Mouse (Mus musculus): Measurements from ENCODE around the gene Fdx1l.
"Not testable (repeated sequence)": the region's sequence is repeated elsewhere in the genome, so short reads cannot be mapped to it uniquely, and the experiment has no call there.

Gene Fdx1l

DNA sequence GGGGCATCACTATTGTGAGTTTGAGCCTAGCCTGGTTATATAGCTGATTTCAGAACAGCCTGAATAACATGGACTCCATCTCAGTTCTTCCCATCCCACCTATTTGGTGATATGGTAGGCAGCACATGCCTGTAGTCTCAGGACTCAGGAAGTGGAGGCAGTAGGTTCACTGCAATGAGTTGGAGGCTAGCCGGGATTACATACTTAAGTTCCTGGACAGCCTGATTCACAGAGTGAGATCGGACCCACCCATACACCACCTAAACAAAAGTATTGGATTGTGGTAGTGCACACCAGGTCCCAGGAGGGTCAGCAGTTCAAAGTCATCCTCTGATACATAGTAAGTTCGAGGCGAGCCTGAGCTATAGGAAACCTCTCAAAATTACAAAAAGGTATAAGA is 773 bp downstream of the Fdx1l start:
- DNase-seq (ENCODE audit: low read depth): no peak

DNA sequence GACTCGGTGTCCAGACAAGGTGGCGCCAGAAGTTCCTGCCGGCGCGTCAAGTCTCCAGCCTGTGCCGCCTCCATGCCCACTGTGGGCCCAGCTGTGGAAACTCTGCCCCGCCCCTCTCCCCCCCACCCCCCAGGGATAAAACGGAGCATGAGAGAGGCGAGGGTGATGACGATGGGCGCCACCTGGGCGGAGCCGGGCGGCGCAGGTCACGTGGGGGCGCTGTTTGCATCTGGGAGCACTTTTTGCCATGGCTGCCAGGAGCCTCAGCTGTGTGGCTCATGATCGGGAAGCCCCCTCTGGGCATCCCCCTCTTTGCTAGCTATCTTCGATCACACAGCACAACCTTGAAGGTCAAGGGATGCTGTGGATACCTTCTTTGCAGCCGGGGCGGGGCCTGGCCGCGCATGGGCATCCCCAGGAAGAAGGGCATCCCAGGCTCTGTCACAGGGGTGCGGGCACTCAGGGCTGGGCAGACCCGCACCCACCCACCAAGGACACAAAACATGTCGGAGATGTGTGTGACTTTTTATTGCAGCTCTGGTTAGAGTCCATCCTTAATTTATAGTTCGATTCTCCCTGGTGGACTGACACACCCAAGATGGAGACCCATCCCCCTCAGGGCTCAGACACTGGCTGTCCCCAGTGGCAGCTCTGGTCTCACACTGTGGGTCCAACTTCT is 6.3 kb downstream of the Fdx1l start, which contains the start of gene Zglp1:
TSS of gene Zglp1 (minus strand) at position 88 of the 679 bp plus-strand sequence.
- no peak for DNase-seq (ENCODE audit: low read depth)

DNA sequence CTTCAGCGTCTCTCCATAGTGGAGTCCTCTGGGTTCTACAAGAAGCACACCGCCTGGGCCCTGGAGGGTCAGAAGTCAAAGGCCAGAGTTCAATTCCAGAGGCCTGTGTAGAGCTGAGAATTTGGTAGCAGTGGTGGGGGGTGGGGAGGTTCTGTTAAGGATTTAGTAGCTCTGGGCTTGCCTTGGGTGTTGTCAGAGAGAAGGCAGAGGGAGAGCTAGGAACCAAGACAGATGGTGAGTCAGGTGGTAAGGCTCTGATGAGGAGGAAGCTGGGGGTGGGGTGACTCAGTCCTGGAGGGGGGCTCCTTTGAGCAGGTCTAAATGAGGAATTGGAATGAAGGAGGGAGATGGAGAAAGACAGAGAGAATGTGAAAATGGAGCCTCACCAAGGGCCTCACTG is 10.5 kb downstream of the Fdx1l start:
- DNase-seq (ENCODE audit: low read depth): no peak

GRCm38 (mm10) chr9:21051578-21051977 is 21.8 kb downstream of the Fdx1l start:
- DNase-seq (ENCODE audit: low read depth): no peak

DNA sequence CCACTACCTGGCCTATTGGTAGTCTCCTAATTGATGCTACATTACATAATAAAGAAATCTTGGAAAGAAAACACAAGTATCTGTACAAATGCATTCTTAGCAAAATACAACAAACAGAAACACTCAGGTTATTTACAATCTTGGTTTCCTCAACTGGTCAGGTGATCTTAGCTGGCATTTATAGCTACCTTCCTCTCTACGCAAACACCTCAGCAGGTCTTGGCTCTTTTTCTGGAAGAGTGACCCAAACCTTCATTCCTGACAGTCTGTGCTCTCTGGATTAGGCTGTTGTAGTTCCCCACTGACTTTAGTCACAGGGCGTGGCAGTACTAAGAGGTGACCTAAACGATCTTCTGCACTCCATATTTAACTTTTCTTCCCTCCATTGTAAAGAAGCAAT is 28.2 kb downstream of the Fdx1l start:
- no peak for DNase-seq (ENCODE audit: low read depth)

GRCm38 (mm10) chr9:21044785-21045184 is 28.6 kb downstream of the Fdx1l start:
- DNase-seq (ENCODE audit: low read depth): not testable (repeated sequence)

DNA sequence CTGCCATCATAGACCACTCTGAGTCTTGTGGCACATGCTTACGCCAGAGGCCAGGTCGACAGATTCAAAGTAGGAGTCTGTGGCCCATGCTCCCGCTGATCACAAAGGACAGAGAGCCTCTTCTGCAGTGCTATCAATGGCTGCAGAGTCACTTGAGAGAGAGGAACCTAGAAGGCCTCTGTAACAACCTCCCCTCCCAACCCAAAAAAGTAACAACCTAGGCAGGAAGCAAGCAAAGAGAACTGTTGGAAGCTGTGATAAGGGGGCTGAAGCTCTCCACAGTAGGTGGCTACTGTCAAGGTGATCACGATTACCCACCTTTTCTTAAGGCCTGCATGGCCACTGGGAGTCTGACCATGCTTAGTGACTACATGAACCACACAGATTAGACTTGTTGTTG is 29.9 kb downstream of the Fdx1l start:
- no peak for DNase-seq (ENCODE audit: low read depth)

- no peak for DNase-seq (ENCODE audit: low read depth)
Observed at GRCm38 (mm10) chr9:21041308-21041707, 32.1 kb downstream of the Fdx1l start.

DNA sequence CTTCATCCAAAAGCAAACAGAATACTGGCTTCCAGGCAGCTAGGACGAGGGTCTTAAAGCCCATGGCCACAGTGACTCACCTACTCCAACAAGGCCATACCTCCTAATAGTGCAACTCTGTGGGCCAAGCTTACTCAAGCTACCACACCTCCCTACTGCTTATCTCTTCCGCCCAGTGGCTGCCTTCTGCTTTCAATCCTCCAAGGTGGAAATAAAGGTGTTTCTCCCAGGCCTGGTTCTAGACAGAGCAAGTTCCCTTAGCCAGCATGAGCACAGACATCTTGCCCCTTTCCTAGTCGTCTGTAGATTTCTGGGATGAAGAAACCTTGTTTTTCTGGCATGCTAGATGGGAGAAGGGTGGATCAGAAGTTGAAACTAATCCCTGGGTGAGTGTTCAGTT is 33.6 kb downstream of the Fdx1l start:
- DNase-seq (ENCODE audit: low read depth): no peak

- no peak for DNase-seq (ENCODE audit: low read depth)
Observed at GRCm38 (mm10) chr9:21037481-21037891, 35.9 kb downstream of the Fdx1l start.

DNA sequence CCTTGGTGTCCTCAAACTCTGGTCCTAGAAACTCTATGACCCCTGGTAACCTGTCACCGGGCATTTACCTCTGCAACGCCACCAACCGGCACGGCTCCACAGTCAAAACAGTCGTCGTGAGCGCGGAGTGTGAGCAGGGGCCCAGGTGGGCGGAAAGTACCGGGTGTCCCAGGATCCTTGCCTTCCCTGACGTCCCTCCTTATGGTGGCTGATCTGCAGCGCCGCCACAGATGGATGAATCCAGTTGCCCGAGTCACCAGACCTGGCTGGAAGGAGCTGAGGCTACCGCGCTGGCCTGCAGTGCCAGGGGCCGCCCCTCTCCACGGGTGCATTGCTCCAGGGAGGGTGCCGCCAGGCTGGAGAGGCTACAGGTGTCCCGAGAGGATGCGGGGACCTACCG is 36.7 kb downstream of the Fdx1l start:
- DNase-seq (ENCODE audit: low read depth): no peak

DNA sequence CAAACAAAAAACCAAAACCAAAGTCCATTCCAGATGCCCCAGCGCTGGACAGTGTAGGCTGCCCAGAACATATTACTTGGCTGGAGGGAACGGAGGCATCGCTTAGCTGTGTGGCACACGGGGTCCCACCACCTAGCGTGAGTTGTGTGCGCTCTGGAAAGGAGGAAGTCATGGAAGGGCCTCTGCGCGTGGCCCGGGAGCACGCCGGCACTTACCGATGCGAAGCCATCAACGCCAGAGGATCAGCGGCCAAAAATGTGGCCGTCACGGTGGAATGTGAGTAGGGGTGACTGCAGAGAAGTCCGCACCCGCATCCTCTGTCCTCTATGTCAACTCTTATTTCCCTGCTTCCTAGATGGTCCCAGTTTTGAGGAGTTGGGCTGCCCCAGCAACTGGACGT is 37.3 kb downstream of the Fdx1l start:
- no peak for DNase-seq (ENCODE audit: low read depth)

- DNase-seq (ENCODE audit: low read depth): no peak
Observed at GRCm38 (mm10) chr9:21035586-21035985, 37.8 kb downstream of the Fdx1l start.

DNA sequence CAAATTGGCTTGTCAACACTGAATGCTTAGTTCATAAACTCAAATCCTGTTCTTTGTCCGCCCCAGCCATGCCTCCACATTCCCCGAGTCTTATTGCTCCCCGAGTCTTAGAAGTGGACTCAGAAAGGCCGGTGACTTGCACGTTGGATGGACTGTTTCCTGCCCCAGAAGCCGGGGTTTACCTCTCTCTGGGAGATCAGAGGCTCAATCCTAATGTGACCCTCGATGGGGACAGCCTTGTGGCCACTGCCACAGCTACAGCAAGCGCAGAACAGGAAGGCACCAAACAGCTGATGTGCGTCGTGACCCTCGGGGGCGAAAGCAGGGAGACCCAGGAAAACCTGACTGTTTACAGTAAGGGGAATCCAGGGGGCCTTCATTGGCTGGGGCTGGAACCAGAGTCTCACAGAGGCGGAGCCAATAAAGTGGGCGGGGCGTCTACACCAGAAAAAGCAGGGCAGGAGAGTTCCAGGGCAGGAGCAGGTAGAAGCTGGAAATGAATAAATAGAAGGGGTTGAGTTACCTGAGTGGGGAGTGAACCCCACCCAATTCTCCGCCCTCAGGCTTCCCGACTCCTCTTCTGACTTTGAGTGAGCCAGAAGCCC is 38.8 kb downstream of the Fdx1l start:
- DNase-seq (ENCODE audit: low read depth): peak; percentile 44

- DNase-seq (ENCODE audit: low read depth): peak; percentile 91
Observed at GRCm38 (mm10) chr9:21033136-21033535, 40.3 kb downstream of the Fdx1l start.

- no peak for DNase-seq (ENCODE audit: low read depth)
Observed at GRCm38 (mm10) chr9:21032491-21032890, 40.9 kb downstream of the Fdx1l start.

- DNase-seq (ENCODE audit: low read depth): no peak
Observed at GRCm38 (mm10) chr9:21031896-21032351, 41.5 kb downstream of the Fdx1l start, which contains the start of gene Icam5. TSS of gene Icam5 (plus strand) at chr9:21032073.

DNA sequence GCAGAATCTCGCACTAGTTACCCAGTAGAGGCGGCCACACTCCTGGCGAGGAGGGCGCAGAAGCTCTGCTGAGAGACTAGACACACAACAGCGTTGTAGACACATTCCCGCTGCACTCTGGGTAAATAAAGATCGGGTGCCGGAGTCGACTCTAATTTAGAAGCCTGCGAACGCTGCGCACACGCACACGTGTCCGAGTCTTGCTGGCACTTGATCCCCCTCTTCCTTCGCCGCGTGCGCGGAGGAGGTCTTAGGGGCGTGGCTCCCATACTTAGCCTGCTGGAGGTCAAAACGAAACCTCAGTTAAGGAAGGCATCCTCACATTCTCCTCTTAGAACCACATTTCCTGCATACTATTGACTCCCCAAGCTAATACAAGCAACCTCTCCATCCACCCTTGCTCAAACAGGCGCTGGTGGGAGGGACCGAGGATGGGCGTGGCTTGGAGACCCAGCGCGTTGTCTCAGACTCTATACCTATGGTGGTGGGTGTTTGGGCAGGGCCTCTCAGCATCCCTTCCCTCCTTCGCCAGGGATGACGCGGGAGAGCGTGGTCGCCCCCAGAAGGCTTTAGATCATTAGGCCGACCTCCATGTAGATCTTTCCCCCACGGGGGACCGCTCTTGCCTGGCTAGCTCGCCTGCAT is 42.0 kb downstream of the Fdx1l start:
- DNase-seq (ENCODE audit: low read depth): peak; percentile 82

DNA sequence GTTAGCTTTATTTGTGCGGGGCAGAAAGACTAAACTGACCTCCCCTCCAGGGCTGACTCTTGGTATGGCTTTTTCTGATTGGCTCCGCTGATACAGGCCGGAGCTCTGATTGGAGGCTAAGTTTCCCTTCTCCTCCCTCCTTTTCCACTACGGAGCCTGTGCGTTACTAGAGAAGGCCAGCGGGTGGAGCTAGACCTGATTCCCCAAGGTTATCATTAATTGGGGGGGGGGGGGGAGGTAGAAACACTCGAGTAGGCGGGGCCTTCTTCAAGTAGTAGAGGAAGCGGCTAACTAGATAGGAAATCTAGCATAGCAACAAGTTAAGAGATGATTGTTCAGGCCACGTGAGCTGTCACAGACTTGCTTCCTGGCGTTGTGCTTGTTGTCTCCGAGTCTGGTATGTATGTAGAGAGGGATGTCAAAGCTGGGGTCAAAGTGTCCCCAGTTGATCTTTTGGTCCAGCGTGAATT is 42.6 kb downstream of the Fdx1l start:
- DNase-seq (ENCODE audit: low read depth): peak; percentile 98

DNA sequence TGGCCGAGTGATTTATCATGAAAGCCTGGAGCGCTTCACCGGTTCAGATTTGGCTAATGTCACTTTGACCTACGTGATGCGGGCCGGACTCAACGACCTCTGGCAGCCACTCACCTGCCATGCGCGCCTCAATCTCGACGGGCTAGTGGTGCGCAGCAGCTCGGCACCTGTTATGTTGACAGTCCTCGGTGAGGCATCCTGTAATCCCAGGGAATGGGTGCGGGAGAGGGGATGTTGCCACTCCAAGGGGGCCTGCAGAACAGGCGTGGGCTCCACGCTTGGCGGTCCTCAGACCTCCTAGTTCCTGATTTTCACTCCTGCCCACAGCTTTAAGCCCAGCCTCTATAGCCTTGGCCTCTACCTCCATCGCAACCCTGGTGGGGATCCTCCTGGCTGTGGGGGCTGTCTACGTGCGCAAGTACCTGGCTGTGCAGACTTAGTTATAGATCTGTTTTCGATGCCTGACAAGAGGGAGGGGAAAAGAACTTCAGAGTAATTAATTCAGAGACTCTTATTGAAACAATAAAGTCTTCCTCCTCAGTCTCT is 43.3 kb downstream of the Fdx1l start:
- no peak for DNase-seq (ENCODE audit: low read depth)

DNA sequence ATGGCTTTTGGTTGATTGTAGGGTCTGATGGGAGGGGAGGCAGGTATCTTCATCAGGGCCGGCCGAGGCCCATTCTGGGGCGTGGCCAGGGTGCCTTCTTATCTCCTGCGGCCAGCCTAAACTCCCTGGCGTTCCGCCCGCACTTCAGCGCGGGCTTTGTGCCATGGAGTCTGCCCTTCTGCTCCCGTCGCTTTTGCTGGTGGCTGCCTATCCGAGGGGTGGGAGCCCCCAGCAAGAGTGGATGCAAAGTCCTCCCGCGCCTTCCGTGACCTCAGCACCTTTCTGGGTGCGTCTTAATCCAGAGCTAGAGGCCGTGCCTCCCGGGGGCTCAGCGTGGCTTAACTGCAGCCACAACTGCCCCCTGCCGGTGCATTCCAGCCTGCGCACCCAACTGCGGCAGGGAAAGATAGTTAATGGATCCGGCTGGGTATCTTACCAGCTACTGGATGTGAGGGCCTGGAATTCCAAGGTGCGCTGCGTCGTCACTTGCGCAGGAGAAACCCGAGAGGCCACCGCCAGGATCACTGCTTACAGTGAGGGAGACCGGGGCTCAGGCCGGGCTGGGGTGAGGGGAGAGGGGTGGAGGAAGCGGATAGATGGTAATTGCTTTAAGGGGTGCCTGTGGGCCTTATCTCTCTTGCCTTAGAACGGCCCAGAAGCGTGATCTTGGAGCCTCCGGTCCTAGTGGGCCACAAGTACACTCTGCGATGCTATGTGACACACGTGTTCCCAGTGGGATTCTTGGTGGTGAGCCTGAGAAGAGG is 43.9 kb downstream of the Fdx1l start, which contains the start of gene Icam4:
TSS of gene Icam4 (plus strand) at position 83 of the 764 bp plus-strand sequence.
- DNase-seq (ENCODE audit: low read depth): peak; percentile 83

DNA sequence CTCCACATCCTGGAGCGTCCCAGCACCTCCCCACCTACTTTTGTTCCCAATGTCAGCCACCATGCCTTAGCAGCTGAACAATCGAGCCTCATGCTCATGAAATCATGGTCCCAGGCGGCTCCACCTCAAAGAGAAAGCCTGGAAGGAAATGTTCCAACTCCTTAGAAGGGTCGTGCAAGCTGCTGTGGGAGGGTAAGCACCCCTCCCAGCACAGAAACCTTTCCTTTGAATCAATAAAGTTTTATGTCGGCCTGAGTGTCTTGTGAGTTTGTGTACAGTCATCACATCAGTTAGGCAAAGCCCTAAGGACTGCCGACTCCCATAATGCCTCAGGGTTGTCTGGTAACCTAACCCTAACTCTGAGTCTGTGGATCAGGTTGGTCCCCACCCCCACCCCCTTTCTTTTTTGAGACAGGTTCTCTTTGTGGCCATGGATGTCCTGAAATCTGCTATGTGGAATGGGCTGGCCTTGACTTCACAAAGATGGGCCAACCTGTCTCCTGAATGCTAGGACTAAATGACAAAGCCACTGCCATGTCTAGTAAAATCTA is 44.8 kb downstream of the Fdx1l start:
- DNase-seq (ENCODE audit: low read depth): no peak

All from naive thymus-derived CD4-positive, alpha-beta T cell, adult 2 months (primary cell).